Mouse (Mus musculus) lung, embryonic 16.5 days (tissue): ENCODE data around the gene Hey2. TPM values are rescaled to one million over a fixed set of nuclear protein-coding genes. Genes with fewer than 3 reads are reported as not detected.

Experiments used
- ATAC-seq: fragments of 200-750 bp; cut with Nextera tagmentation; 2 replicates; pipeline ENCODE4 v1.8.0; 2017; ENCODE audit warnings: low read depth, mild to moderate bottlenecking, moderate library complexity
- H3K27ac ChIP-seq: fragments of 300-500 bp; sonication (generic); 2 replicates; pipeline ENCODE4 v1.5.1; 2014; ENCODE audit warnings: mild to moderate bottlenecking, control low read depth, low read length
- H3K27me3 ChIP-seq: fragments of 300-500 bp; sonication (generic); 2 replicates; pipeline ENCODE4 v1.6.1; 2014; ENCODE audit warnings: low read depth, low read length, mixed read lengths; ENCODE audit not compliant: control insufficient read depth, insufficient read depth
- H3K36me3 ChIP-seq: fragments of 300-500 bp; sonication (generic); 2 replicates; pipeline ENCODE4 v1.6.1; 2014; ENCODE audit warnings: low read length; ENCODE audit not compliant: control insufficient read depth, insufficient read depth
- H3K4me1 ChIP-seq: fragments of 300-500 bp; sonication (generic); replicated peaks from 2 replicates; pipeline ENCODE4 v1.6.1; 2014; ENCODE audit warnings: low read length, mixed read lengths; ENCODE audit not compliant: control insufficient read depth, insufficient read depth
- H3K4me2 ChIP-seq: fragments of 300-500 bp; sonication (generic); 2 replicates; pipeline ENCODE4 v1.6.1; 2014; ENCODE audit warnings: low read depth, low read length, control low read depth
- H3K4me3 ChIP-seq: fragments of 300-500 bp; sonication (generic); 2 replicates; pipeline ENCODE4 v1.5.1; 2014; ENCODE audit warnings: mild to moderate bottlenecking, low read length, control low read depth
- H3K9ac ChIP-seq: fragments of 300-500 bp; sonication (generic); 2 replicates; pipeline ENCODE4 v1.6.1; 2014; ENCODE audit warnings: low read length, control low read depth
- H3K9me3 ChIP-seq: fragments of 300-500 bp; sonication (generic); 2 replicates; pipeline ENCODE4 v1.6.1; 2016; ENCODE audit warnings: low read length; ENCODE audit not compliant: control insufficient read depth
- WGBS: fragments of 180-500 bp; shearing (Covaris S2); extraction: QIAGEN DNeasy Blood & Tissue Kit; methylation state at CpG from one replicate; pipeline ENCODE4 v1.1.7; 2014; 5-methylcytosine and 5-hydroxymethylcytosine counted together
- polyA plus RNA-seq: library from polyadenylated mRNA; unstranded; fragments of >200 nt; fragmentation: Nextera tagmentation; extraction: Ambion mirVana; gene quantifications from 2 replicates; pipeline ENCODE4 v1.2.1, GENCODE M21; 2015

Gene Hey2
- polyA plus RNA-seq, 1 experiment from 2014 or later: 3.7 TPM

- Histone ChIP-seq H3K9ac (no peak overlapping the region), H3K4me2 (no peak overlapping the region), H3K9me3 (no peaks in the 10 kb centered on the region), H3K4me1 (peaks cover 6% of the 10 kb centered on the region), H3K27ac (no peak overlapping the region), H3K27me3 (peaks cover 16% of the 10 kb centered on the region), H3K36me3 (no peaks in the 10 kb centered on the region), H3K4me3 (no peak overlapping the region)
- no peak for ATAC-seq
- 3% methylated on average over 1 of the region's 1 CpGs for WGBS
Measured at GRCm38 (mm10) chr10:30838188-30838587, 4.4 kb downstream of the Hey2 start.

GRCm38 (mm10) chr10:30825049-30825448, 17.6 kb downstream of the Hey2 start:
- ATAC-seq: no peak
- H3K36me3 ChIP-seq: no peaks in the 10 kb centered on the region
- no peaks in the 10 kb centered on the region for H3K27me3 ChIP-seq
- H3K4me2 ChIP-seq: no peak overlapping the region
- 6% methylated on average over 1 of the region's 1 CpGs for WGBS
- no peaks in the 10 kb centered on the region for H3K9me3 ChIP-seq
- no peak overlapping the region for H3K27ac ChIP-seq
- no peak overlapping the region for H3K4me3 ChIP-seq
- no peaks in the 10 kb centered on the region for H3K4me1 ChIP-seq
- no peak overlapping the region for H3K9ac ChIP-seq

- WGBS: 5% methylated on average over 11 of the region's 11 CpGs
- Histone ChIP-seq H3K27me3 (no peaks in the 10 kb centered on the region), H3K4me3 (peak overlapping the region; percentile 52), H3K9me3 (no peaks in the 10 kb centered on the region), H3K9ac (peak overlapping the region; percentile 62; the same call in 1 of the 2 replicates), H3K4me1 (peaks cover 3% of the 10 kb centered on the region), H3K4me2 (peak overlapping the region; percentile 51), H3K27ac (no peak overlapping the region), H3K36me3 (no peaks in the 10 kb centered on the region)
- ATAC-seq: peak; percentile 92
Measured at GRCm38 (mm10) chr10:30810967-30811293, 31.7 kb downstream of the Hey2 start.

DNA sequence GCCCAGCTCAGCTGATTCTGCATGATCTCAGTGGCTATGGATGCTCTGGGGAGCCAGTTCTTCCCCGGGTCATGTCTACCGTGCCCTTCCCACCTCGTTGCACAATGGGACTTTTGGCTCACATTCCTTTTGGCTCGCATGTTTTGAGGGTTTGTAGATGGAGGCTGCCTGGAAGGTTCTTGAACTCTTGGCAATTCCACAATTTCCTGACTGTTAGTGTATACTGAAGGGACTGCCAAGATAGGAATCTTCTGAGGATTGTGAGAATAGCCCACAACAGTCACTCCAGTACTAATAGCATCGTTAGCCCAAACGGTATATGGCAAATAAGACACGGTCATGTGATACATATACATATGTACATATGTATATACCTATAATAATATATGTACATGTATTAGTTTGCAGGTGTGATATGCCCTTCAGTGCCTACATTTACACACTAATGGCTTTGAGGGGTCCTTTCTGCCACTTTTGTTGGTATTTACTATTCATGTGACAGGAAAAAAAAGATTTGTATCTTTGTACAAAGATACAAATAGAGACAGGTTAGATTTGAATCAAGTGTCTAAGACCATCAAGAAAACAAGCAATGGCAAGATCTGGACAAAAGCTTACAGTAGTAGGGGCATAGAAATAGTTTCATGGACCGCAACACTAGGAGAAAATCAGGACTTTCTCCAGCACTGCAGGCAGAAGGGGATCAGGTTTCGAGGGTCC, 32.2 kb downstream of the Hey2 start:
- H3K36me3 ChIP-seq: no peaks in the 10 kb centered on the region
- no peaks in the 10 kb centered on the region for H3K27me3 ChIP-seq
- WGBS: 22% methylated on average over 9 of the region's 9 CpGs
- H3K4me1 ChIP-seq: peaks cover 3% of the 10 kb centered on the region
- peak; percentile 65 for ATAC-seq
- H3K9ac ChIP-seq: peak overlapping the region; percentile 62; the same call in 1 of the 2 replicates
- peak overlapping the region; percentile 51 for H3K4me2 ChIP-seq
- H3K27ac ChIP-seq: no peak overlapping the region
- H3K9me3 ChIP-seq: no peaks in the 10 kb centered on the region
- peak overlapping the region; percentile 52 for H3K4me3 ChIP-seq

- H3K36me3 ChIP-seq: no peaks in the 10 kb centered on the region
- H3K9ac ChIP-seq: peak overlapping the region; percentile 90
- H3K4me1 ChIP-seq: no peaks in the 10 kb centered on the region
- peak overlapping the region; percentile 92 for H3K4me3 ChIP-seq
- WGBS: 27% methylated on average over 7 of the region's 7 CpGs
- H3K27me3 ChIP-seq: no peaks in the 10 kb centered on the region
- peak; percentile 6 for ATAC-seq
- H3K9me3 ChIP-seq: no peaks in the 10 kb centered on the region
- peak overlapping the region; percentile 96 for H3K27ac ChIP-seq
- peak overlapping the region; percentile 61 for H3K4me2 ChIP-seq
Measured at GRCm38 (mm10) chr10:30803587-30804253, 38.9 kb downstream of the Hey2 start.

GRCm38 (mm10) chr10:30802681-30803586, 39.7 kb downstream of the Hey2 start, which contains the start of gene Ncoa7:
TSS of gene Ncoa7 (minus strand) at chr10:30803326.
- Histone ChIP-seq H3K4me3 (peak within 1 kb of the TSS; percentile 92), H3K9ac (peak within 1 kb of the TSS; percentile 90)

DNA sequence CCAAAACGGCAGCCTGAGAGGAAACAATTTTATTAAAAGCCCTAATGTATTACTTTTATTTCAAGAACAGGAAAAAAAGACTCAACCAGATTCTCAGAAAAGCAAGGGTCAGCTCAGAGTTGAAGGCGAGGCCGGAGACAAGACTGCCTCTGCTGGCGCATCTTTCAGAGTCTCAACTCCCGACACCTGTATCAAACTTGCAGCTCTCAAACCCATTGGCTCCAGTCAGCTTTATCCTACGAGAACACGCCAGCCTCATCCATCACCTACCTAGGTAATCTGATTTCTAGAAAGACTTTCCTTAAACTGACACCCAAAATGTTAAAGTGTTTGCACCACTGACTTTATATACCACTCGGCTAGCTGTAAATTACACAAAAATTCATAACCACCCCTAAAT, 40.6 kb downstream of the Hey2 start:
- H3K36me3 ChIP-seq: no peaks in the 10 kb centered on the region
- peak overlapping the region; percentile 61 for H3K4me2 ChIP-seq
- 9% methylated on average over 8 of the region's 8 CpGs for WGBS
- no peak for ATAC-seq
- no peaks in the 10 kb centered on the region for H3K27me3 ChIP-seq
- H3K4me1 ChIP-seq: no peaks in the 10 kb centered on the region
- no peaks in the 10 kb centered on the region for H3K9me3 ChIP-seq
- peak overlapping the region; percentile 90 for H3K9ac ChIP-seq
- H3K27ac ChIP-seq: peak overlapping the region; percentile 96
- peak overlapping the region; percentile 92 for H3K4me3 ChIP-seq

More at GRCm38 (mm10) chr10:30802681-30803586, 39.7 kb downstream of the Hey2 start, which contains the start of gene Ncoa7:
- Histone ChIP-seq H3K27me3 (no peaks in the 10 kb centered on the region), H3K36me3 (no peaks in the 10 kb centered on the region), H3K9me3 (no peaks in the 10 kb centered on the region), H3K4me2 (peak within 1 kb of the TSS; percentile 61), H3K27ac (peak within 1 kb of the TSS; percentile 96), H3K4me1 (no peaks in the 10 kb centered on the region)
- ATAC-seq: peak; percentile 93
- under 1% methylated on average over 71 of the region's 89 CpGs for WGBS

DNA sequence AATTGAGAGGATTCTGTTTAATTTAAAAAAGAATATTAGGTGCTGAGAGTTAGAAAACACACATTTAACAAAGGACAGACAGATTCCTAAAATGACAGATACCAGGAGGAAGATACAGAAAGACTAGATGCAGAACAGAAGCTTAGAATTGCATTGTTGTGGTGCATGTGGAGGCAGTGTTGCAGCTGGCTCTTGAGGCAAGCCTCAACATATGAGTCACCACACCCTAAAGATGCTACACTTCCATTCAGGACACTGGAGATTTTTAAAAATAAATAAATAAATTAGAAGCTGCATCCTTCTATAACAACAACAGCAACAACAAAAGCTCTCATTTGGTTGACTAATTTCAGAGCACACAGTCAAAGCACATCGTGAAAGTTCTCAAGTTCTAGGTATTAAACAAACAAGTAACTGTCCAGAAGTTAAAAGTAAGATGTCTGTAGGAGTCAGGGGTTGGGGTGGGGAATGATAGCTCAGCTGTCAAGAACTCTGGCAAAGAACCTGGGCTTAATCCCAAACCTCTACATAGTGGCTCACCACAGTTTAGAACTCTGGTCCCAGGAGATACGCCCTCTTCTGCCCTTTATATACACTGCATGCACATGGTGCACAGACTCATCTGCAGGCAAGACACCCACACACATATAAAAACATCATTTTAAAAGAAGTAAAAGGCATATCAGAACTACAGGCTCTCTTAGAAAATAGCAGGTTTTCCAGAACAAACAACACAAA, 42.7 kb downstream of the Hey2 start:
- no peak for ATAC-seq
- Histone ChIP-seq H3K27me3 (no peaks in the 10 kb centered on the region), H3K27ac (no peak overlapping the region), H3K9ac (no peak overlapping the region), H3K4me3 (no peak overlapping the region), H3K4me2 (no peak overlapping the region), H3K4me1 (no peaks in the 10 kb centered on the region), H3K36me3 (no peaks in the 10 kb centered on the region), H3K9me3 (0 out of 2 replicates have a peak, but pooled peaks cover 2% of the 10 kb centered on the region)
- WGBS: 82% methylated on average over 2 of the region's 2 CpGs
